Mouse (Mus musculus): ENCODE results near the gene Catsper2. TPM values are rescaled to one million over a fixed set of nuclear protein-coding genes. Genes with fewer than 3 reads are reported as not detected.

Catsper2 gene
- 2.8 and 3.1 TPM in 2 replicates for total RNA-seq (2017)

DNA sequence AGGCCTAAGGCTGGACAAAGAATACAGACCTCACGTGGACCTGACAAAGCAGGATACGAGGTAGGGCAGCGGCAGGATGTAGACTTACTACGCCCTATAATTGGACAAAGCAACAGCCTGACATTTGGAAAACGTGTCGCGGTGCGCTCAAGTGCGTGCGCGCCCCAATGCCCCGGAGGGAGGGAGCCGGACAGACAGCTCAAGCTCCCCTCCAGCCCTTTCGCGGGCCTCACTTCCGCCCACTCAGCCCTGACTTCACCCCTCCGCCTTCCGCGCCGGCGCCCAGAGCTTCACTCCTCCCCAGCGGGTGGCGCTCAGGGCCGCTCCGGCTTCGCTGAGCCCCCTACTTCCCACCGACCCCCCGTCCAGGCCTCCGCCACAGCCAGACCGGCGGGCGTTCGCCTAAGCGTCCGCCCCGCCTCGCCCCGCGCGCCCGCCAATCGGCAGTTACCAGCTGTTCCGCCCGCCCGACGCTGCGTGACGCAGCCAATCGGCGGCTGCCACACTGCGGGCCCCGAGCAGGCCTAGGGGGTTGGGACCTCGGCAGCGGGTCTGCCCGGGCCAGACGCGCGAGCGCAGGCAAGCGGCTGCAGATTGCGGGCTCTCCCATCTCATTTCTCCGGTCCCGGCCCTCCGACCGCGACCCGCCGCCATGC, at the start of gene Catsper2, which contains the start of gene Pdia3:
TSS of gene Catsper2 (minus strand) at position 406 of the 656 bp plus-strand sequence.
TSS of gene Pdia3 (plus strand) at position 389 of the 656 bp plus-strand sequence.
- ATAC-seq (ENCODE audit: extremely low read depth, insufficient number of reproducible peaks, low FRiP score, poor library complexity, severe bottlenecking): peak; percentile 89

DNA sequence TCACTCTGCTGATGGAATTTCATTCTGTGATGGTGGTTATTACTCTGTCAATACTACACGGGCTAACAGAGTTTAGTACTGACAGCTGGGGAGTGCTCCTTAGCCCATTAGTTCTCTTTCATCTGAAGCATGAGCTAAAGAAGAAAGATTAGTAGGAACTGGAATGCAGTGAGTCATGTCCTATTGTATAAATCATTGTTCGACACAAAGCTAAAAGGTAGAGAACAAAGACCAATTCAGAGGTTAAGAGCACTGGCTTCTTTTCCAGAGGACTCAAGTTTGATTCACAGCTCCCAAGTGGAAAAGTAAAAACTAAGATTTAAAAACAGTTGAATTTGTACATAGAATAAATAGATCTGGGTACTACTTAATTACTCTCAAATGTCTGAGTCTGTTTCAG, 46.5 kb upstream of the Catsper2 start:
- no peak for ATAC-seq (ENCODE audit: extremely low read depth, insufficient number of reproducible peaks, low FRiP score, poor library complexity, severe bottlenecking)

DNA sequence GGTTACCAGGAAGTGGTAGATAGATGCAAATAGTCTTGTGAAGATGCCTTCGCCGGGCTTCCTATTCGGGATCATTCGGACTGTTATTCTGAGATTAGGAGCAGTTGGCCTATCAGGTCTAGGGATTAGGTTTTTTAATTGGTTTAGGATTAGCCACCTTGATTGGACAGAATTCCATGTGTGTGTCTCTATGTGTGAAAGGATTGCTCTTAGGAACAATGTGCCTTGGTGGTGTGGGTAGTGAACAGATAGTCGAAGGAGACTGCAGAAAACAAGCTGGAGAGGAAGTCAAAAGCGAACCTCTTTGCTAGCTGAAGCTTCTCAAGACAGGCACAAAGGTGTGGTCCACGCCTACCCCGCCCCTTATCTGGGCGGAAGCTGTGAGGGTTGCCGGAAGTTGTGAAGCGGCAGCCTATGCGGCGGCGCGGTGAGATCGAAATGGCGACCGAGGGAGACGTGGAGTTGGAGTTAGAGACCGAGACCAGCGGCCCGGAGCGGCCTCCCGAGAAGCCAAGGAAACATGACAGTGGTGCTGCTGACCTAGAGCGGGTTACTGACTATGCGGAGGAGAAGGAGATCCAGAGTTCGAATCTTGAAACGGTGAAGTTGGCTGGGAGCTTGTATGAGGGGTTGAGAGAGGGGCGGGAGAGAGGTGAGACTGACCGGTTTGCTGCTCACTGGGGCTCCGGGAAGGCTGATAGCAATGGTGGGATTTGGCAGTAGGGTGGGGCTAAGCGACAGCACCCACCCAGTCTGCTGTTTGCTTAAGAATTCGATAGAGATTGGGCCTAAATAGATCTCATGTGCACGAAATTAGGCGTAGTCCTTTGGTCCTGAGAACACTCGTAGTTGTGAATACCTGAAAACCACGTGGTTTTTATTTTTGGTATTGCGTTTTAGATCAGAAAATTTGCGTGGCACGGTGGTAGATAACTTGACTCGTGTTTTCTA, 43.4 kb upstream of the Catsper2 start, which contains the start of gene Serinc4:
TSS of gene Serinc4 (minus strand) at position 90 of the 951 bp plus-strand sequence.
- ATAC-seq (ENCODE audit: extremely low read depth, insufficient number of reproducible peaks, low FRiP score, poor library complexity, severe bottlenecking): peak; percentile 98

DNA sequence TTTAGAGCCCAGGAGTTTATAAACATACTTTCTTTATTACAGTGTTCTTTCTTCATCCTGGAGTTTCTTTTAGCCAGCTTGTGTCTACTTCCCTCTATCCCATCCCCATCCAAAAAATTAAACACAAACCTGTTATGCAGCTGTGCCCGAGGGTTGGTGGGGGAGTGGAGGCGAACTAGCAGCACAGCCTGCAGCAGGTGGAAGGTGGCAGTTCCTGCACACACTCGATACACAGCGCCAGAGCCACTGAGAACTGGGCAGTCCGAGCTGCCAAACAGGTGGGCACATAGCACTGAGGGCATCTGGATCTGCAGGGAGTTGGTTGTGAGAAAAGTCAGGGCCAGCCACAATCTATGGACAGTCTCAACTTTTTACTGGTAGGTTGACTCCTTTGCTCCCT, 41.9 kb upstream of the Catsper2 start:
- ATAC-seq (ENCODE audit: extremely low read depth, insufficient number of reproducible peaks, low FRiP score, poor library complexity, severe bottlenecking): no peak

DNA sequence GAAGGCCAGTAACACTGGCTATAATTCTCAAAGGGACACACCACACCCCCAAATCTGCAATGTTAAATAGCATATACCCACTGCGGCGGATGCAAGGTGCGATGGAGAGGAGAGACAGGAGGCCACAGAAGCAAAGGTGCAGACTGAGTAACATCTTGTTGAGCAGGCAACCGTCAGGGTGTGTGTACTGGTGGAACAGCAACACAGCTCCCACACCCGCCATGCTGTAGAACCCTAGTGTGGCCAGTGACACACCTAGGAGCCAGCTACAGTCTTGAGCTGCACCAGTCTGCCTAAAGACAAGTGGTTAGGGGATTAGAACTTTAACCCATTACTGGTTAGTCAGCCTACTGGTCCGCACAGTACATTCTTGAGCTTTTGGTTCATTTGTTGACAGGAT, 40.3 kb upstream of the Catsper2 start:
- ATAC-seq (ENCODE audit: extremely low read depth, insufficient number of reproducible peaks, low FRiP score, poor library complexity, severe bottlenecking): no peak

DNA sequence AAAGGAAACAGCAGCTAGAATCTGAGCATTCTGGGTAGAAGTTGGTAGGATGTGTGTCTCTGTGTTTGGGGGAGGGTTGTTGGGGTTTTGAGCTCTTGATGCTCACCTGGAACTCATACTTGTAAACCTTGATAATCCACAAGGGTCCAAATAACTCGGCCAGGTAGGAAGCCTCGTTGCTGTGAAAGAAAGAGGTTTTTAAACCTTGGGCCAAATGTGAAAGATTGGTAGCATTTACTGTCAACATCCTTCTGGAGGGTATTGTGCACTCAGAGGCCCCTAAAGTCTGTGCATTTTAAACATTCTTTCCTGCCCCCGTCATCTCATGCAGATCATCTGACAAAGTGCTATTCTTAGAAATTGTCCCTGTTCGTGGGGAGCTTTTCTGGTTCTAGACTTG, 39.4 kb upstream of the Catsper2 start, which contains the start of gene Hypk:
TSS of gene Hypk (plus strand) at position 301 of the 400 bp plus-strand sequence.
- no peak for ATAC-seq (ENCODE audit: extremely low read depth, insufficient number of reproducible peaks, low FRiP score, poor library complexity, severe bottlenecking)

DNA sequence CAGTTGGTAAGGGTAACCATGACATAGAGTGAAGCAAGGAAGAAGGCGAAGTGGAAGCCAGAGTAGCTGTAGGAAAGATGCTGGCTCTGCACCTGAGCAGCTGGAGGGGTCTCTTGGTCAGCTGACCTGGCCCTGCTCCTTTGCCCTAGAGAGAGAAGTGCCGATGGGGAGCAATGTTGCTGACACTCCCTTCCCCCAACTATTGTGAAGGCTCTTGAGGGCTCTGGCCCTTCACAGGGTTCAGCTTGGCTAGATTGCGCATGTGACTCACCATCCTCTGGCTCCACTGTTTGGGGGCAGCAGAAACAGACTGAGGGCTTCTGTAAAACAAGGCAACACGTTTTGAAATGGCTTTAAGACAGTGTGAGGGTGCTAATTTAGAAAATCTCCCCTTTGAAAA, 38.8 kb upstream of the Catsper2 start:
- ATAC-seq (ENCODE audit: extremely low read depth, insufficient number of reproducible peaks, low FRiP score, poor library complexity, severe bottlenecking): no peak

DNA sequence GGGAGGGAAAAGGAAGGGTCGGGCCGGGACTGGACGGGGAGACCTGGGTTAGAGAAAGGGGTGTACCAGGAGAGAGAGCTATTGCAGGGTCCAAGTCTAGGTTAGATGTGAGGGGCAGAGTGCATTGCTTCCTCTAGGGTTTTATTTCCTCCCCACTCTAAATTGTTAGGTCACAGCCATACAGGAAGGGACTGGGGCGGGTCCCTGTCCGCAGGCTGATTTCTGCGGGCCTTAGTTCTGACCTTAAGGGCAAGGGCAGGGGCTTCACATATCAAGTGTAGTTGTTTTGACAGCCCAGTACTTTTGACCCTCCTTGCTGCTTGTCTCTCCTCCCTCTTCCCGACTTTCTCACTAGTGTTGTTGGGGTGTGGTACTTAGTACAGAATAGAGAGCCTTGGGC, 36.5 kb upstream of the Catsper2 start:
- ATAC-seq (ENCODE audit: extremely low read depth, insufficient number of reproducible peaks, low FRiP score, poor library complexity, severe bottlenecking): no peak

DNA sequence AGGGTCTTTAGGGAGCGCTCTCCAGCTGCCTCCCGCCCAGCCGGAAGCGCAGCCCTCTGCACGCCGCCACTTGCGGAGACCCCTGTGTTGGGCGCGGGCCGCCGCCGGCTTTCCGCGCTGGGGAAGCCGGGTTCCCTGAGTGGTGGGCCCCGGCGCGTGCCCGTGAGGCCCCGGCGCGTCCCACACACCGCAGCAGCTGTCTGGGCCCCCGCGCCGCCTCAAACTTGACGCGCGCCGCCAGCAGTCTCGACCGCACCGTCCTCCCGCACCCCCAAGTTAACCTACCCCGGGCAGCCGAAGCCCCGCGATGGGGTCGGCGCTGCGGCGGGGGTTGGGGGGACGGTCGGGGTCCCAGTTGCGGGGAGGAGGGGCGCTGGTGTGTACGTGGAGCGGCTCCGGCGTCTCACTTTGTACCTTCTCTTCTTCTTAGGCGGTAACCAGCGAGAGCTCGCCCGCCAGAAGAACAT, 36.0 kb upstream of the Catsper2 start:
- ATAC-seq (ENCODE audit: extremely low read depth, insufficient number of reproducible peaks, low FRiP score, poor library complexity, severe bottlenecking): no peak

DNA sequence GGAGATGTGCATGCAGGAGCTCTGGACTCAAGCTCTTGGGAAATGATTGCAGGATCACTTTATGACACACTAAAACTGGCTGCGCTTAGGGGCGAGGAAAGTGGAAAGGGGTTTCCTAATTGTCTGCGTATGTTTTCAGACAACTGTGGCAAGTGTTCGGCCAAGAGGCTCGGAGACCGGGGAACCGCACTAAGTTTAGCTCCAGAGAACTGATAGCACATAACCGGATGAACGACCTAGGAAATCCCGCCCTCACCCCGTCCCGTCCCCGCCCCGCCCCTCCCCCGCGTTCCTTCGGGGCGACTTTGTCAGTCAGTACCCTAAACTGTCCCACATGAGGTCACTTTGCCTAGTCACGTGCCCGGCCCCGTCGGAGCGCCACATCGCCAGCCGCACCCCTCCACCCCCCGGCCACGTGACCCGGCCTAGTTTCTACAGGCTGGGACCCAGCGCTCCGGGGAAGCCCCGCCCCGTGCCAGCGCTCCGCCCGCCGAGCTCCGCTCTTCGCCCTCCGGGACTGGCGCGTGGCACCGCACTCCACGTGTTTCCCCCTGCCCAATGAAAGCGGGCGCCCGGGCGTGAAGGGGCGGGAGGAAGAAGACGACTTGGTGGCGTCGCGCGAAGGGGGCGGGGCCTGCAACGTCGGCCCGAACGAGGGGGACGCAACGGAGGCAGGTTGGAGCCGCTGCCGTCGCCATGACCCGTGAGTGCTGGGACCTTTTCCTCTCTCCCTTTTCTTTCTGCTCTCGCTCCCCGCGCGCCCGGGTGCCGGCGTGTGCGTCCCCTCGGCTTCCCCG, 35.3 kb upstream of the Catsper2 start, which contains the start of gene Serf2:
TSS of gene Serf2 (plus strand) at position 457 of the 797 bp plus-strand sequence.
- ATAC-seq (ENCODE audit: extremely low read depth, insufficient number of reproducible peaks, low FRiP score, poor library complexity, severe bottlenecking): peak; percentile 90

DNA sequence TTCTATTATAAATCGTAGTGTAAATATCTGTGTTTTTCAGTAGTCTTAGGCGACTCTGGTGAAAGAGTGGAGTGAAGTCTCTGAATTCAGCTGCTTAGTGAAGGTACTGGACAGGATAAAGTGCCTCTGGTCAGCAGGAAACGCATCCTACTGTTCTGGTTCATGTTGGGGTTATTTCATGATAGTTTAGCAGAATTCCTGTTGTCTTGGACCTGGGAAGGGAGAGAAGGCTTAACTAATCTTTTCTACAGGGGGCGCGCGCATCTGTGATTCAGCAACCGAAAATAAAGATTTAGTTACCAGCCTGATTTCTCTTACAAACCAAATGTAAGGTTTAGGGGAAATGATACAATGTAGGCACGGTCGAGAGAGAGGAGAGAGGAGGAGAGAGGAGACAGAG, 34.5 kb upstream of the Catsper2 start:
- ATAC-seq (ENCODE audit: extremely low read depth, insufficient number of reproducible peaks, low FRiP score, poor library complexity, severe bottlenecking): no peak

DNA sequence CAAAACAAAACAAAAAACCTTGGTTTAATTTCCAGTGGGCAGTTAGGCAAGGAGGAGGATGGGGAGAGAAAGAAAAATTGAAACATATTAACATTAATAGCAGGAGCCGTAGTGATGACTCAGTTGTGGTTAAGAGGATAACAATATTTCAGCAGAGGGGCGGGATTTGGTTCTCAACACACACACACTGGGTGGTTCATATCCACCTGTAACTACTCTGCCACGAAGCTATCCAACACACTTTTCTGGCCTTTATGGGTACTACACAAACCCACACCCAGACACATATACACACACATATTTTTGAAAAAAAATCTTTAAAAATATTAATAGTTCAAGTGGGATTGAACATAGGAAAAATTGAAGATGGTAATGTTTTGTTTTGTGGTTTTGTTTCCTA, 33.4 kb upstream of the Catsper2 start:
- no peak for ATAC-seq (ENCODE audit: extremely low read depth, insufficient number of reproducible peaks, low FRiP score, poor library complexity, severe bottlenecking)

DNA sequence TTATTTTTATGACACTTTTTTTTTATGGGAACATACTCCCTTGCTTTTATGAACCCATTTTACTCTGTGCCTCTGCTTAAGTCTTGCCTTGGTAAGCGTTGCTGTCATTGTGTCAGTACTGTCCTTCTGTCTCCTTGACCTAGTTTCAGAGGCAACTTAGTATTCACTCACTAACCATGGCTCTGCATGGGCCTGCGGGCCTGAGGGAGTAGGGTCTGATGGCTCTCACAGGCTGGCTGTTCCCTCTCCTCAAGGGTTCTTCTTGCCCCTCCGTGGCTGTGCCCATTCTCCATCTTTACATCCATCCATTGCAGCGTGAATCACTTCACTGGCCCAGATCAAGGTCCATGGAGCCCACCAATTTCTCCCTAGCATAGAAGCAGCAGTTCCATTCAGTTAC, 32.9 kb upstream of the Catsper2 start:
- no peak for ATAC-seq (ENCODE audit: extremely low read depth, insufficient number of reproducible peaks, low FRiP score, poor library complexity, severe bottlenecking)

DNA sequence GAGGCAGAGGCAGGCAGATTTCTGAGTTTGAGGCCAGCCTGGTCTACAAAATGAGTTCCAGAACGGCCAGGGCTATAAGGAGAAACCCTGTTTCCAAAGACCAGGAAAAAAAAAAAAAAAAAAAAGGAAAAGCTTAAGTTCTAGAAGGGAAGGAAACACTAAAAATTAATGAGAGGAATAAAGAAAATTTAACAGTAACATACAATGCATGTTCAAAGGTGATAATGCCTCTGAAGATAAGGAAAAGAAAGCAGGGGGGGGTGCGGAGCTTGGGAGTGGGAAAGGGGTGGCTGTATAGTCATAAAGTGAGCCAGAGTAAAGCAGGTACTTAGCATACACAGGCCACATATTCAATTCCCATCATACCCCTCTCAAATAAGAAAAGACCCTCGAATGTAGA, 31.5 kb upstream of the Catsper2 start:
- no peak for ATAC-seq (ENCODE audit: extremely low read depth, insufficient number of reproducible peaks, low FRiP score, poor library complexity, severe bottlenecking)

DNA sequence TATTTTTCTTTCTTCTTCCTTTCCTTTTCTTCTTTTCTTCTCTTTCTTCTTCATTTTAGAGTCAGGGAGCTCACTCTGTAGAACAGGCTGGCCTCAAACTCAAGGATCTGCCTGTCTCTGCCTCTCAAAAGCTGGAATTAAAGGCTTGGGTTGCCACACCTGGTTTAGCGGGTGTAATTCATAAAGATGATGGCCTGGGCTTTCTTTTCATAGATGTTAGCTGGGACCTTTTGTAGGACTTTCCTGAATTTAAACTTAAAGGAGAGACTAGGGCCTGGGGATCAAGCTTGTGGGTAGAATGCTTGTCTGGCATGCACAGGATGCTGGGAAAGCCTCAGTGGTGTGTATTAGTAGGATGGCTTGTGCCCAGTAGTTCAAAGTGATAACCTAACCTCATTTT, 30.6 kb upstream of the Catsper2 start, which contains the start of gene Ell3:
TSS of gene Ell3 (minus strand) at position 101 of the 400 bp plus-strand sequence.
- ATAC-seq (ENCODE audit: extremely low read depth, insufficient number of reproducible peaks, low FRiP score, poor library complexity, severe bottlenecking): no peak

DNA sequence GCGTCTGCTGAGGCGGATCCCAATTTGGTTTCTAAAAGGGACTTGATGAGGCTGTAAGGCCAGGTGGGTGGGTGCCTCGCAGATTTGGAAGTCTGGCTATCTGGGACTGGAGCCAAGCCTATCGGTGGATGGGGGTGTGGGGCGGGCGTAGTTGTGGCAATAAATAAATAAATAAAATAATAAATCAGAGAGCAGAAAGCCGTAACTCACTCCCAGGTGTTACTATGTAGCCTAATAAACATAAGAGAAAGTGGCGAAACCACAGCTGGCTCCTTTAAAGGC, 29.4 kb upstream of the Catsper2 start:
- ATAC-seq (ENCODE audit: extremely low read depth, insufficient number of reproducible peaks, low FRiP score, poor library complexity, severe bottlenecking): no peak

DNA sequence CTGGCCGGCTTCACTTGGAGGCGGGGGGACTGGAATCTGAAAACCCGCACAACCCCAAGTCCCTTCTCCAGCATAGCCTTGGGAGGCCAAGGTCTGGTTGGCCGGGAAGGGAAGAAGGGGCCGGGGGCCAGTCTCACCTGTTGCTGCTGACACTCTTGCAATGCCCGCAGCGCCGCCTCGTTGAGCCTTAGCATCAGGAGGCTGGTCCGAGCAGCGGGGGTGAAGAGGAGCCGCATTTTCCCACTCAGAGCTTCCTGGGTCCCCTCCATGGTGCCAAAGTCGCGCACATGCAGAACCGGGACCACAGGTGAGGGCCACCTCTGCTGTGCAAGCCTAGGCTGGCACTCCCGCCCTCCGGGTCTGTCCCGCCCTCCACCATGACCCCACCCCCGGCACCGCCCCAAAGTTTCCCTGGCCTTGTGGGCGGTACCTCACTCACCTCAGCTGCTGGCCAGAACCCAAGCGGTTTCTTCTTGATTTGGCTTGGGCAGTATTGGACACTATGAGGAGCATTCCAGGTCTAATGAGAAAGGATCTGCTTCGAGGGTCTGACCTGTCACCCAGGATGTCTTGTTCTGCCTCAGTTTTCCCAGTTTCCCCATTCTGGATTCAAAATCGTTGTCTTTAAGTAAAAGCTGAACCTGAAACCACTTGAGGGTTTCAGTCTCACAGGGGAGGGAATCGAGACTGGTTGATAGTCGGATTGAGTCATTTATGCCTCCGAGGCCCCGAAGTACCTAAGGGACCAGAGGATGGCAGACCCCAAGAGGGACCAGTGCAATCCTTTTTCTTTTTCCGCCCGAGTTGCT, 28.9 kb upstream of the Catsper2 start:
- peak; percentile 93 for ATAC-seq (ENCODE audit: extremely low read depth, insufficient number of reproducible peaks, low FRiP score, poor library complexity, severe bottlenecking)

DNA sequence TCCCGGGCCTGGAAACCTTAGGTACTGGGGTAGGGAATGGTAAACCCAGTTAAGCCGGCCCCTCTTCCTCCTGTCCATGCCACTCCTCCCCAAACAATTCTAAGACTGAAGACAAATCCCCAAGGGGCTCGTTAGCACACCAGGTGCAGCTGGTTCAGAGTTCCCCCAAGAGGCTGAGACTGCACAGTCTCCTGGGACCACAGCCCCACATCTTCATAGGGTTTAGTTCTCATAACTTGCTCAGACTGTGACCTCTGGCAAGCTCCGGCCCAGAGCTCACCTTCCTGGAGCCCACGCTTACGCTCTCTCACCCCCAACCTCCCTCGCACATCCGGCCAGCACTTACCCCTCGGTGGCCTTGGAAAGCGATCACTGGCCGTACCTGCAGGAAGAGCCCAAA, 28.2 kb upstream of the Catsper2 start:
- ATAC-seq (ENCODE audit: extremely low read depth, insufficient number of reproducible peaks, low FRiP score, poor library complexity, severe bottlenecking): peak; percentile 70

Data from neutrophil, adult 5-6 weeks (primary cell).